Mouse (Mus musculus): ENCODE data around the gene Gm3373.
"Not testable (repeated sequence)": the region's sequence is repeated elsewhere in the genome, so short reads cannot be mapped to it uniquely, and the experiment has no call there.

The Gm3373 gene

DNA sequence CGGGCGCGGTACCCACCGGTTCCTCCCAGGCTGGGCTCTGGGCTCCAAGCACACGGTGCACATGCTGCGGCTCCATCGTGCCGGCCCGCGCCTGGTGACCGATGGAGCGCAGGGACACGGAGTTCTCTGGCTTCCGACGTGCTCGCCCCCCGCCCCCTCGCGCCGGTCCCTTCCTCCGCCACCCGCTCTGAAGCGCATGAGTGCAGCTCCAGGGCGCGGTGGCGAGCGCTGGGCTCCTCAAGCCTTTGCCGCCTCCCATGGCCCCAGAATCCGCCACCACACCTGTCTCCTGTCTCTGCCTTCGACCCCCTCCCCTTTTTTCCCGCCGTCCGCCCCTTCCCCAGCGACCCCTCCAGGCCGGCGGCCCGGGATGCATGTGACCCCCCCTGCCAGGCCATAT lies at the start of gene Gm3373:
Gene Gm3373, minus strand, starts transcription at position 101 of the 400 bp plus-strand sequence.
- DNase-seq = not testable (repeated sequence)

GRCm38 (mm10) chr14:5687357-5687756 lies 54.0 kb downstream of the Gm3373 start, which contains the start of gene Gm9603:
Gm9603 (minus strand) TSS chr14:5687457.
- not testable (repeated sequence) for DNase-seq
